Mouse (Mus musculus): ENCODE measurements at regions not wholly inside any gene's neighbourhood (a gene's known extent, or its start where the extent isn't known, plus 50 kb on each side); places are given as distances from the start of the nearest gene placed in this dataset.

DNA sequence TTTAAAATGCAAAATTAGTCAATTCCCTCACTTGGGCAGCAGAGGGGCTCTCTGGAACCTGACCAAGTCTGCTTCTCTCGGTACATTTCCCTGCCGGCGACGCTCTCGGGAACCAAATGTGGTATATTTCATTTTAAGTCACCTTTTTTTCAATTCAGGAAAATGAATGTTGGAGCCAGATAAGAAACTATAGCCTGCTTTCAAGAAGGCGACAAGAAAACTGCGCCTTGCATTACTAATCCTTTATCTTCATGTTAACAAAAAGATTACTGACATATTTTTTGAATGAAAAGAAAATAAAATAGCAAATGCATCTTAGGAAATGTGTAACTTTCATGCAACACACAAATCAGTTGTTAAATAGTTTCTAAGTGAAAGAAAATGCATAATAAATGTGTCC is 98.2 kb downstream of the Il20rb start:
- no peak overlapping the region for H3K4me3 ChIP-seq (replicated peaks; ENCODE audit: insufficient read depth, low read depth, low read length)
- WGBS = 49% methylated on average over 7 of the region's 7 CpGs
- no peak for TF ChIP-seq CTCF (IDR thresholded peaks at IDR 0.05; ENCODE audit: borderline replicate concordance, insufficient read depth, low read depth, low read length)
- no peak for TF ChIP-seq POLR2A (IDR thresholded peaks at IDR 0.05; ENCODE audit: borderline replicate concordance, insufficient read depth, low read length)
- no peak for DNase-seq
- no peak overlapping the region for H3K27ac ChIP-seq (ENCODE audit: insufficient read depth, low read length)
- no peaks in the 10 kb centered on the region for H3K4me1 ChIP-seq (ENCODE audit: control insufficient read depth, insufficient read depth, low read length)
- H3K27me3 ChIP-seq (ENCODE audit: control insufficient read depth, insufficient read depth, low read length) = no peaks in the 10 kb centered on the region; the same call in 1 of the 2 replicates

DNA sequence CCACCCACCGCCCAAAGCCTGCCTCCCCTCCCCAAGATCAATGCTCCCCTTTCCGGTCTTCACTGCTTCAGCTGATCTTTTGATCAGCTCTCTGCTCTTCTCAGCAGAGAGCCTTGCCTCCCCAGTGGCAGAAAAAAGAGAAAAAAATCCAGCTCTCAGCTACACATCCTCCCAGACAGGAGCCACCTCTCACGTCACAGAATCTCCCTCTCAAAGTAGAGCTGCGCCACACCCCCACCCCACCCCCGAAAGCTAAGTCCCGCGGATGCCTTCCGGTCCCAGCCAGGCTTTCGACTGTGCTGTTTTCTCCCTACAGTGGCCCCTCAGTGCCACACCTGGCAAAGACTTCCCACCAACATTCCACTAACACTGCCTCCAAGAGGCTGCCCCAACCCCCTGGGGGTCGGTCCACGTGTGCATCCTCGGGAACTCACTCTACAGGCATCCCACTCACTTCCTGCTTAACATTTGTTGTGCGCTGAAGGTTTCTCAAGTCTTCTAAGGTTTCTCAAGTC is 99.4 kb downstream of the Il20rb start:
- Histone ChIP-seq H3K4me1 (ENCODE audit: control insufficient read depth, insufficient read depth, low read length) (no peaks in the 10 kb centered on the region), H3K27ac (ENCODE audit: insufficient read depth, low read length) (no peak overlapping the region), H3K4me3 (replicated peaks; ENCODE audit: insufficient read depth, low read depth, low read length) (no peak overlapping the region), H3K27me3 (ENCODE audit: control insufficient read depth, insufficient read depth, low read length) (no peaks in the 10 kb centered on the region; the same call in 1 of the 2 replicates)
- DNase-seq = no peak
- 46% methylated on average over 13 of the region's 13 CpGs for WGBS
- TF ChIP-seq POLR2A (IDR thresholded peaks at IDR 0.05; ENCODE audit: borderline replicate concordance, insufficient read depth, low read length) (no peak), CTCF (IDR thresholded peaks at IDR 0.05; ENCODE audit: borderline replicate concordance, insufficient read depth, low read depth, low read length) (no peak)

DNA sequence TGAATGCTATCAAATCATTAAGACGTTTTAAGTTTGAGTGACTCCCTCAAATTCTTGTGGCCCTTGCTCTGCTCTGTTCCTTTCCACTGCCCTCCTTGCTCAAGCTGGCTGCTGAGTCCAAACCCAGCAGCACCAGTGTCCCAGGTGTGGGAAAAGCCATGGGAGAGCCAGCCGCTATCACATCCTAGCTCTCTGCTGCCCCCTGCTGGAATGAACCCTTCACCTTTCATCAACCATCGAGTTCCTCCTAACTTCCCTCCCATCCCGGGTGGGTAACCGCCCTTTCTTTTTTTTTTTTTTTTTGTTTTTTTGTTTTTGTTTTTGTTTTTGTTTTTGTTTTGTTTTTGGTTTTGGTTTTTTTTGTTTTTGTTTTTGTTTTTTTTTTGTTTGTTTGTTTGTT is 104.1 kb downstream of the Il20rb start:
- Histone ChIP-seq H3K4me1 (ENCODE audit: control insufficient read depth, insufficient read depth, low read length) (no peaks in the 10 kb centered on the region), H3K4me3 (replicated peaks; ENCODE audit: insufficient read depth, low read depth, low read length) (no peak overlapping the region), H3K27ac (ENCODE audit: insufficient read depth, low read length) (no peak overlapping the region), H3K27me3 (ENCODE audit: control insufficient read depth, insufficient read depth, low read length) (no peaks in the 10 kb centered on the region; the same call in 1 of the 2 replicates)
- WGBS = 48% methylated on average over 5 of the region's 5 CpGs
- DNase-seq = peak; percentile 33 to 56
- TF ChIP-seq CTCF (IDR thresholded peaks at IDR 0.05; ENCODE audit: borderline replicate concordance, insufficient read depth, low read depth, low read length) = peak; percentile 72
- no peak for TF ChIP-seq POLR2A (IDR thresholded peaks at IDR 0.05; ENCODE audit: borderline replicate concordance, insufficient read depth, low read length)

GRCm38 (mm10) chr9:100369921-100370320 is 116.7 kb downstream of the Il20rb start:
- 93% methylated on average over 5 of the region's 5 CpGs for WGBS

GRCm38 (mm10) chr9:100366816-100367215 is 119.8 kb downstream of the Il20rb start:
- TF ChIP-seq CTCF (IDR thresholded peaks at IDR 0.05; ENCODE audit: borderline replicate concordance, insufficient read depth, low read depth, low read length) = no peak
- TF ChIP-seq POLR2A (IDR thresholded peaks at IDR 0.05; ENCODE audit: borderline replicate concordance, insufficient read depth, low read length) = no peak

More at GRCm38 (mm10) chr9:100369921-100370320, 116.7 kb downstream of the Il20rb start:
- no peak overlapping the region for H3K27ac ChIP-seq (ENCODE audit: insufficient read depth, low read length)
- no peak for DNase-seq
- H3K27me3 ChIP-seq (ENCODE audit: control insufficient read depth, insufficient read depth, low read length) = no peaks in the 10 kb centered on the region; the same call in 1 of the 2 replicates
- no peaks in the 10 kb centered on the region for H3K4me1 ChIP-seq (ENCODE audit: control insufficient read depth, insufficient read depth, low read length)
- H3K4me3 ChIP-seq (replicated peaks; ENCODE audit: insufficient read depth, low read depth, low read length) = no peak overlapping the region
- TF ChIP-seq POLR2A (IDR thresholded peaks at IDR 0.05; ENCODE audit: borderline replicate concordance, insufficient read depth, low read length) = no peak
- no peak for TF ChIP-seq CTCF (IDR thresholded peaks at IDR 0.05; ENCODE audit: borderline replicate concordance, insufficient read depth, low read depth, low read length)

GRCm38 (mm10) chr9:100359934-100360716 is 126.5 kb downstream of the Il20rb start:
- DNase-seq = no peak
- Histone ChIP-seq H3K4me1 (ENCODE audit: control insufficient read depth, insufficient read depth, low read length) (no peaks in the 10 kb centered on the region), H3K27me3 (ENCODE audit: control insufficient read depth, insufficient read depth, low read length) (no peaks in the 10 kb centered on the region), H3K27ac (ENCODE audit: insufficient read depth, low read length) (no peak overlapping the region), H3K4me3 (replicated peaks; ENCODE audit: insufficient read depth, low read depth, low read length) (no peak overlapping the region)
- TF ChIP-seq POLR2A (IDR thresholded peaks at IDR 0.05; ENCODE audit: borderline replicate concordance, insufficient read depth, low read length) (no peak), CTCF (IDR thresholded peaks at IDR 0.05; ENCODE audit: borderline replicate concordance, insufficient read depth, low read depth, low read length) (no peak)
- 70% methylated on average over 9 of the region's 9 CpGs for WGBS

More at GRCm38 (mm10) chr9:100366816-100367215, 119.8 kb downstream of the Il20rb start:
- no peak overlapping the region for H3K27ac ChIP-seq (ENCODE audit: insufficient read depth, low read length)
- no peaks in the 10 kb centered on the region for H3K27me3 ChIP-seq (ENCODE audit: control insufficient read depth, insufficient read depth, low read length)
- no peak for DNase-seq
- H3K4me3 ChIP-seq (replicated peaks; ENCODE audit: insufficient read depth, low read depth, low read length) = no peak overlapping the region
- WGBS = 35% methylated on average over 6 of the region's 6 CpGs
- no peaks in the 10 kb centered on the region for H3K4me1 ChIP-seq (ENCODE audit: control insufficient read depth, insufficient read depth, low read length)

DNA sequence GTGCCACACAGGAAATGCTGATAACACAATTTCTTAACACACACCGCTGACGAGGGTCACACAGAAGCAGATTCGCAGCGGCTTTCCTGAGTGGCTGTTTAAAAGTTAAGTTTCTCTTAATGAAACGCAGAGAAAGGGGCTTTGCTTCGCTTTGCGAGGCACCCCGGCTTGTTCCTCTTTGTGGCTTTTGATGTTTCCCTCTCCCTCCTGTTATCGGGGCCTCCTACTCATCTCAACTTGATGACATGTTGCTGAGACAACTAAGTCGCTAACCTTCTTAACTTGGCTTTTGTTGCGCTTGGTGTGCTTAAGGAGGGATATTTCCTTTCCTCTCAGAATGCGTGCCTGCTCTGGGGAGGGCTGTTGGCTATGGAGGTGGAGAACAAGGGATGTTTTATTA is 129.0 kb downstream of the Il20rb start:
- WGBS = 56% methylated on average over 12 of the region's 12 CpGs
- no peak for TF ChIP-seq CTCF (IDR thresholded peaks at IDR 0.05; ENCODE audit: borderline replicate concordance, insufficient read depth, low read depth, low read length)
- TF ChIP-seq POLR2A (IDR thresholded peaks at IDR 0.05; ENCODE audit: borderline replicate concordance, insufficient read depth, low read length) = no peak

GRCm38 (mm10) chr9:100340796-100341195 is 145.8 kb downstream of the Il20rb start:
- WGBS = 57% methylated on average over 8 of the region's 8 CpGs
- TF ChIP-seq CTCF (IDR thresholded peaks at IDR 0.05; ENCODE audit: borderline replicate concordance, insufficient read depth, low read depth, low read length) (no peak), POLR2A (IDR thresholded peaks at IDR 0.05; ENCODE audit: borderline replicate concordance, insufficient read depth, low read length) (no peak)
- no peak overlapping the region for H3K4me3 ChIP-seq (replicated peaks; ENCODE audit: insufficient read depth, low read depth, low read length)
- H3K4me1 ChIP-seq (ENCODE audit: control insufficient read depth, insufficient read depth, low read length) = no peaks in the 10 kb centered on the region
- H3K27me3 ChIP-seq (ENCODE audit: control insufficient read depth, insufficient read depth, low read length) = no peaks in the 10 kb centered on the region
- no peak overlapping the region for H3K27ac ChIP-seq (ENCODE audit: insufficient read depth, low read length)
- no peak for DNase-seq

More for the DNA sequence above, 129.0 kb downstream of the Il20rb start:
- Histone ChIP-seq H3K27me3 (ENCODE audit: control insufficient read depth, insufficient read depth, low read length) (no peaks in the 10 kb centered on the region), H3K27ac (ENCODE audit: insufficient read depth, low read length) (no peak overlapping the region), H3K4me1 (ENCODE audit: control insufficient read depth, insufficient read depth, low read length) (no peaks in the 10 kb centered on the region), H3K4me3 (replicated peaks; ENCODE audit: insufficient read depth, low read depth, low read length) (no peak overlapping the region)
- DNase-seq = no peak

Measured in cerebellum, adult 2 months (tissue).